Mouse (Mus musculus): ENCODE data around the gene Pxmp4. TPM values are rescaled to one million over a fixed set of nuclear protein-coding genes. Genes with fewer than 3 reads are reported as not detected.

The Pxmp4 gene
- polyA plus RNA-seq, 1 experiment from 2014 or later: 15.2 TPM

- ATAC-seq: no peak
- Histone ChIP-seq H3K27ac (ENCODE audit: low read depth, low read length) (no peak overlapping the region), H3K9me3 (replicated peaks; ENCODE audit: control insufficient read depth, low read length) (no peaks in the 10 kb centered on the region), H3K4me2 (ENCODE audit: low read length) (no peak overlapping the region), H3K36me3 (ENCODE audit: control insufficient read depth, insufficient read depth, low read length) (peaks cover 36% of the 10 kb centered on the region), H3K9ac (ENCODE audit: low read length) (no peak overlapping the region), H3K4me3 (ENCODE audit: low read depth, low read length) (no peak overlapping the region), H3K4me1 (ENCODE audit: control insufficient read depth, insufficient read depth, low read length) (peaks cover 19% of the 10 kb centered on the region; the same call in 1 of the 2 replicates), H3K27me3 (replicated peaks; ENCODE audit: control insufficient read depth, insufficient read depth, low read length) (no peaks in the 10 kb centered on the region)
- DNase-seq (ENCODE audit: low spot score): no peak
- 94% methylated on average over 22 of the region's 22 CpGs for WGBS
These were observed 39.8 kb downstream of the Pxmp4 start for GRCm38 (mm10) chr2:154563612-154564170.

GRCm38 (mm10) chr2:154558264-154559039 is 45.1 kb downstream of the Pxmp4 start, which contains the start of gene Necab3:
Necab3 (minus strand) TSS chr2:154558890.
- H3K4me1 ChIP-seq (ENCODE audit: control insufficient read depth, insufficient read depth, low read length): peaks cover 19% of the 10 kb centered on the region
- peak; percentile 58 for DNase-seq (ENCODE audit: low spot score)
- H3K27ac ChIP-seq (ENCODE audit: low read depth, low read length): peak within 1 kb of the TSS; percentile 33
- H3K27me3 ChIP-seq (replicated peaks; ENCODE audit: control insufficient read depth, insufficient read depth, low read length): no peaks in the 10 kb centered on the region
- H3K4me2 ChIP-seq (ENCODE audit: low read length): peak within 1 kb of the TSS; percentile 56
- H3K9me3 ChIP-seq (replicated peaks; ENCODE audit: control insufficient read depth, low read length): no peaks in the 10 kb centered on the region
- 4% methylated on average over 34 of the region's 34 CpGs for WGBS
- H3K4me3 ChIP-seq (ENCODE audit: low read depth, low read length): peak within 1 kb of the TSS; percentile 35
- H3K9ac ChIP-seq (ENCODE audit: low read length): peak within 1 kb of the TSS; percentile 55
- ATAC-seq: peak; percentile 73
- H3K36me3 ChIP-seq (ENCODE audit: control insufficient read depth, insufficient read depth, low read length): peaks cover 29% of the 10 kb centered on the region

DNA sequence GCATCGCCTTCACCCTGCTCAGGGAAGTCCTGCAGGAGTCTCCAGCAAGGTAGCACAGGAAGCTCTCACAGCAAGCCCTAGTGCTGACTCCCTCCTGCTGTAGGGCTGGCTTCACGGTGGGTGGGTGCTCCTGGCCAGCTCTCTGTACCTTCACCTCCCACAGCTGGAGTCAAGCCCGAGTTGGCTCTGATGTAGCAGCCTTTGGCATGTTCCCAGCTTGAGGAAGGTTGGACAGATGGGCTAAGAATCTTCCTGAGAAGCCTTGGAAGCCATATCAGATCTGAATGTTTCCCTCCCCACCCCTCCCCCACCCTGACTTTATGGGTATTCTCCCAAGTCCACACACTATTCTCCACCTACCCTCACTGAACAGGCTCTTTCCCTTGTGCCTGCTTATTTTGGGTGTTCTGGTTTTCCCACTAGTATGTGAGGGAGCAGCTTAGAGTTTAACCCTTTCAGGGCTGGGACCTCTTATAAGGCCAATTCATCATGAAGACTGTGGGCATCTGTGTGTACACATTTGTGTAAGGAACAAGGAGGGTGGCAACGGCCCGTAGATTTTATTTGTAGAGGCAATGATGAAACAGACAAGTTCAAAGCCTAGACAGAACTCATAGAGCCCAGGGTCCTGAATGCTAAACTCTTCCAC is 46.2 kb downstream of the Pxmp4 start:
- peak overlapping the region; percentile 56 for H3K4me2 ChIP-seq (ENCODE audit: low read length)
- H3K9me3 ChIP-seq (replicated peaks; ENCODE audit: control insufficient read depth, low read length): no peaks in the 10 kb centered on the region
- H3K4me3 ChIP-seq (ENCODE audit: low read depth, low read length): peak overlapping the region; percentile 35; the same call in 1 of the 2 replicates
- H3K27ac ChIP-seq (ENCODE audit: low read depth, low read length): peak overlapping the region; percentile 23; the same call in 1 of the 2 replicates
- ATAC-seq (no peak), DNase-seq (ENCODE audit: low spot score) (peak; percentile 46)
- 48% methylated on average over 5 of the region's 5 CpGs for whole genome bisulfite sequencing
- peaks cover 20% of the 10 kb centered on the region for H3K4me1 ChIP-seq (ENCODE audit: control insufficient read depth, insufficient read depth, low read length)
- peaks cover 19% of the 10 kb centered on the region for H3K36me3 ChIP-seq (ENCODE audit: control insufficient read depth, insufficient read depth, low read length)
- no peaks in the 10 kb centered on the region for H3K27me3 ChIP-seq (replicated peaks; ENCODE audit: control insufficient read depth, insufficient read depth, low read length)
- peak overlapping the region; percentile 13 for H3K9ac ChIP-seq (ENCODE audit: low read length)

GRCm38 (mm10) chr2:154555235-154555634 is 48.3 kb downstream of the Pxmp4 start:
- Histone ChIP-seq H3K4me1 (ENCODE audit: control insufficient read depth, insufficient read depth, low read length) (peaks cover 28% of the 10 kb centered on the region), H3K27me3 (replicated peaks; ENCODE audit: control insufficient read depth, insufficient read depth, low read length) (no peaks in the 10 kb centered on the region), H3K4me2 (ENCODE audit: low read length) (no peak overlapping the region), H3K9ac (ENCODE audit: low read length) (no peak overlapping the region), H3K9me3 (replicated peaks; ENCODE audit: control insufficient read depth, low read length) (no peaks in the 10 kb centered on the region), H3K4me3 (ENCODE audit: low read depth, low read length) (no peak overlapping the region), H3K36me3 (ENCODE audit: control insufficient read depth, insufficient read depth, low read length) (0 out of 2 replicates have a peak, but pooled peaks cover 2% of the 10 kb centered on the region), H3K27ac (ENCODE audit: low read depth, low read length) (peak overlapping the region; percentile 5; the same call in 1 of the 2 replicates)
- DNase-seq (ENCODE audit: low spot score): no peak
- 80% methylated on average over 6 of the region's 6 CpGs for WGBS
- ATAC-seq: no peak

- H3K9ac ChIP-seq (ENCODE audit: low read length): 0 out of 2 replicates have a peak overlapping the region, but pooled peaks have one; percentile 17
- WGBS: 16% methylated on average over 27 of the region's 27 CpGs
These were observed 51.0 kb downstream of the Pxmp4 start for GRCm38 (mm10) chr2:154552424-154552907.

DNA sequence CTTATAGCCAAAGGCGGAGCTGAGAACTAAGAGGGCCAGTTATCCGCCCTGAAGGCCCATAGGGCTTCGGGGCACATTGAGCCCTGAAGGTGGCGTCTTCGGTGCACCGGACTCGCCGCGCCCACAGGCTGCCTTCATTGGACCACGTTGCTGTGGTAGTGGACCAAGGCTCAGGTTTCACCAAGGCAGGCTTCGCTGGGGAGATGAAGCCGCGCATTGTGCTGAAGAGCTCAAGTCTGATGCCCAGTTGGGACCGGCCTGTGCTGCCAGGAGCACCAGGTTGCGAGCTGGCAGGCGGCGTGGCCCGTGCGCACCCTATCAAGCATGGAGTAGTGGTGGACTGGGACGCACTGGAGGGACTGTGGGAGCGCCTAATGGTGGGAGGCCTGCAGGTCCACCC is 51.6 kb downstream of the Pxmp4 start:
- Histone ChIP-seq H3K4me3 (ENCODE audit: low read depth, low read length) (no peak overlapping the region), H3K36me3 (ENCODE audit: control insufficient read depth, insufficient read depth, low read length) (no peaks in the 10 kb centered on the region), H3K27ac (ENCODE audit: low read depth, low read length) (peak overlapping the region; percentile 60; the same call in 1 of the 2 replicates), H3K4me2 (ENCODE audit: low read length) (peak overlapping the region; percentile 37), H3K4me1 (ENCODE audit: control insufficient read depth, insufficient read depth, low read length) (peaks cover 22% of the 10 kb centered on the region), H3K9ac (ENCODE audit: low read length) (0 out of 2 replicates have a peak overlapping the region, but pooled peaks have one; percentile 17), H3K9me3 (replicated peaks; ENCODE audit: control insufficient read depth, low read length) (no peaks in the 10 kb centered on the region), H3K27me3 (replicated peaks; ENCODE audit: control insufficient read depth, insufficient read depth, low read length) (no peaks in the 10 kb centered on the region)
- no peak; the same call in 1 of the 2 replicates for ATAC-seq
- WGBS: 40% methylated on average over 21 of the region's 21 CpGs
- no peak for DNase-seq (ENCODE audit: low spot score)

More at GRCm38 (mm10) chr2:154552424-154552907, 51.0 kb downstream of the Pxmp4 start:
- DNase-seq (ENCODE audit: low spot score) (peak; percentile 86), ATAC-seq (peak; percentile 71)
- H3K4me1 ChIP-seq (ENCODE audit: control insufficient read depth, insufficient read depth, low read length): peaks cover 27% of the 10 kb centered on the region
- peak overlapping the region; percentile 60; the same call in 1 of the 2 replicates for H3K27ac ChIP-seq (ENCODE audit: low read depth, low read length)
- H3K27me3 ChIP-seq (replicated peaks; ENCODE audit: control insufficient read depth, insufficient read depth, low read length): no peaks in the 10 kb centered on the region
- H3K36me3 ChIP-seq (ENCODE audit: control insufficient read depth, insufficient read depth, low read length): no peaks in the 10 kb centered on the region
- H3K4me3 ChIP-seq (ENCODE audit: low read depth, low read length): no peak overlapping the region
- H3K9me3 ChIP-seq (replicated peaks; ENCODE audit: control insufficient read depth, low read length): no peaks in the 10 kb centered on the region
- H3K4me2 ChIP-seq (ENCODE audit: low read length): peak overlapping the region; percentile 37

- peak within 1 kb of the TSS; percentile 60; the same call in 1 of the 2 replicates for H3K27ac ChIP-seq (ENCODE audit: low read depth, low read length)
- no peak for ATAC-seq
- H3K9me3 ChIP-seq (replicated peaks; ENCODE audit: control insufficient read depth, low read length): no peaks in the 10 kb centered on the region
- peaks cover 22% of the 10 kb centered on the region for H3K4me1 ChIP-seq (ENCODE audit: control insufficient read depth, insufficient read depth, low read length)
- DNase-seq (ENCODE audit: low spot score): no peak
- 0 out of 2 replicates have a peak within 1 kb of the TSS, but pooled peaks have one; percentile 17 for H3K9ac ChIP-seq (ENCODE audit: low read length)
- H3K36me3 ChIP-seq (ENCODE audit: control insufficient read depth, insufficient read depth, low read length): 0 out of 2 replicates have a peak, but pooled peaks cover 4% of the 10 kb centered on the region
- no peaks in the 10 kb centered on the region for H3K27me3 ChIP-seq (replicated peaks; ENCODE audit: control insufficient read depth, insufficient read depth, low read length)
- WGBS: 92% methylated on average over 4 of the region's 4 CpGs
- peak within 1 kb of the TSS; percentile 37 for H3K4me2 ChIP-seq (ENCODE audit: low read length)
- no peak within 1 kb of the TSS for H3K4me3 ChIP-seq (ENCODE audit: low read depth, low read length)
These were observed 52.0 kb downstream of the Pxmp4 start, which contains the start of gene Actl10 for GRCm38 (mm10) chr2:154551476-154551875. Actl10 (plus strand) TSS chr2:154551776.

GRCm38 (mm10) chr2:154550937-154551336 is 52.6 kb downstream of the Pxmp4 start:
- peaks cover 22% of the 10 kb centered on the region for H3K4me1 ChIP-seq (ENCODE audit: control insufficient read depth, insufficient read depth, low read length)
- no peak overlapping the region for H3K4me3 ChIP-seq (ENCODE audit: low read depth, low read length)
- no peak overlapping the region for H3K9ac ChIP-seq (ENCODE audit: low read length)
- 56% methylated on average over 2 of the region's 2 CpGs for WGBS
- no peaks in the 10 kb centered on the region for H3K27me3 ChIP-seq (replicated peaks; ENCODE audit: control insufficient read depth, insufficient read depth, low read length)
- 0 out of 2 replicates have a peak, but pooled peaks cover 5% of the 10 kb centered on the region for H3K36me3 ChIP-seq (ENCODE audit: control insufficient read depth, insufficient read depth, low read length)
- H3K9me3 ChIP-seq (replicated peaks; ENCODE audit: control insufficient read depth, low read length): no peaks in the 10 kb centered on the region
- H3K4me2 ChIP-seq (ENCODE audit: low read length): no peak overlapping the region
- ATAC-seq (no peak), DNase-seq (ENCODE audit: low spot score) (peak; percentile 41)
- no peak overlapping the region for H3K27ac ChIP-seq (ENCODE audit: low read depth, low read length)
